Mouse (Mus musculus) forebrain, embryonic 14.5 days (tissue): ENCODE data around the gene Mast4. TPM values are rescaled to one million over a fixed set of nuclear protein-coding genes. Genes with fewer than 3 reads are reported as not detected.
"Not testable (repeated sequence)": the region's sequence is repeated elsewhere in the genome, so short reads cannot be mapped to it uniquely, and the experiment has no call there.

ENCODE experiments used
- ATAC-seq: fragments of 200-750 bp; cut with Nextera tagmentation; 2 replicates; pipeline ENCODE4 v1.8.0; 2017; ENCODE audit warnings: mild to moderate bottlenecking, moderate library complexity
- DNase-seq: peaks from one replicate; pipeline ENCODE4 v3.0.0-alpha.2; 2015; ENCODE audit warnings: low spot score
- H3K27ac ChIP-seq: fragments of 300-500 bp; sonication (generic); 2 replicates; pipeline ENCODE4 v1.5.1; 2014; ENCODE audit warnings: low read depth, mild to moderate bottlenecking, control low read depth, low read length, moderate library complexity
- H3K27me3 ChIP-seq: fragments of 300-500 bp; sonication (generic); replicated peaks from 2 replicates; pipeline ENCODE4 v1.6.1; 2014; ENCODE audit warnings: low read length, control low read depth, mixed read lengths; ENCODE audit not compliant: control insufficient read depth, insufficient read depth
- H3K36me3 ChIP-seq: fragments of 300-500 bp; sonication (generic); 2 replicates; pipeline ENCODE4 v1.6.1; 2014; ENCODE audit warnings: low read length, control low read depth; ENCODE audit not compliant: control insufficient read depth, insufficient read depth
- H3K4me1 ChIP-seq: fragments of 300-500 bp; sonication (generic); 2 replicates; pipeline ENCODE4 v1.6.1; 2014; ENCODE audit warnings: antibody characterized with exemption, low read length, control low read depth; ENCODE audit not compliant: control insufficient read depth, insufficient read depth
- H3K4me2 ChIP-seq: fragments of 300-500 bp; sonication (generic); 2 replicates; pipeline ENCODE4 v1.6.1; 2014; ENCODE audit warnings: mild to moderate bottlenecking, control low read depth, low read length
- H3K4me3 ChIP-seq: fragments of 300-500 bp; sonication (generic); 2 replicates; pipeline ENCODE4 v1.5.1; 2014; ENCODE audit warnings: low read depth, low read length, control low read depth
- H3K9ac ChIP-seq: fragments of 300-500 bp; sonication (generic); 2 replicates; pipeline ENCODE4 v1.6.1; 2014; ENCODE audit warnings: mild to moderate bottlenecking, low read length, control low read depth, moderate library complexity
- H3K9me3 ChIP-seq: fragments of 300-500 bp; sonication (generic); replicated peaks from 2 replicates; pipeline ENCODE4 v1.6.1; 2016; ENCODE audit warnings: low read length, control low read depth, mixed read lengths; ENCODE audit not compliant: control insufficient read depth
- WGBS: fragments of 180-500 bp; shearing (Covaris S2); extraction: QIAGEN DNeasy Blood & Tissue Kit; methylation state at CpG from one replicate; pipeline ENCODE4 v1.1.7; 2014; 5-methylcytosine and 5-hydroxymethylcytosine counted together
- polyA plus RNA-seq: library from polyadenylated mRNA; unstranded; fragments of >200 nt; fragmentation: Nextera tagmentation; extraction: Ambion mirVana; gene quantifications from 2 replicates; pipeline ENCODE4 v1.2.1, GENCODE M21; 2014

The Mast4 gene
- polyA plus RNA-seq, 1 experiment from 2014 or later = 11.7 TPM

GRCm38 (mm10) chr13:102745270-102745600 lies 589.1 kb downstream of the Mast4 start:
- no peak for DNase-seq
- Histone ChIP-seq H3K27ac (no peak overlapping the region; the same call in 1 of the 2 replicates), H3K9ac (no peak overlapping the region), H3K4me1 (no peaks in the 10 kb centered on the region), H3K9me3 (no peaks in the 10 kb centered on the region), H3K4me3 (no peak overlapping the region), H3K4me2 (no peak overlapping the region), H3K27me3 (no peaks in the 10 kb centered on the region), H3K36me3 (peaks cover 8% of the 10 kb centered on the region; the same call in 1 of the 2 replicates)
- ATAC-seq = peak; percentile 18; the same call in 1 of the 2 replicates
- 97% methylated on average over 3 of the region's 3 CpGs for WGBS

GRCm38 (mm10) chr13:102744481-102745269 lies 589.6 kb downstream of the Mast4 start:
- no peak overlapping the region for H3K4me2 ChIP-seq
- no peak overlapping the region for H3K9ac ChIP-seq
- H3K27me3 ChIP-seq = no peaks in the 10 kb centered on the region
- H3K4me1 ChIP-seq = no peaks in the 10 kb centered on the region
- 68% methylated on average over 9 of the region's 9 CpGs for WGBS
- H3K36me3 ChIP-seq = peaks cover 5% of the 10 kb centered on the region; the same call in 1 of the 2 replicates
- DNase-seq = peak; percentile 73
- no peak overlapping the region; the same call in 1 of the 2 replicates for H3K27ac ChIP-seq
- no peak overlapping the region for H3K4me3 ChIP-seq
- 0 out of 2 replicates have a peak, but pooled peaks have one; percentile 32 for ATAC-seq
- H3K9me3 ChIP-seq = no peaks in the 10 kb centered on the region

GRCm38 (mm10) chr13:102739720-102740535 lies 594.4 kb downstream of the Mast4 start:
- no peak overlapping the region for H3K27ac ChIP-seq
- H3K4me2 ChIP-seq = no peak overlapping the region
- no peak overlapping the region for H3K9ac ChIP-seq
- DNase-seq (no peak), ATAC-seq (no peak)
- no peaks in the 10 kb centered on the region for H3K9me3 ChIP-seq
- WGBS = 93% methylated on average over 13 of the region's 13 CpGs
- peaks cover 38% of the 10 kb centered on the region for H3K36me3 ChIP-seq
- H3K4me3 ChIP-seq = no peak overlapping the region
- no peaks in the 10 kb centered on the region for H3K4me1 ChIP-seq
- H3K27me3 ChIP-seq = no peaks in the 10 kb centered on the region

- Histone ChIP-seq H3K9ac (no peak overlapping the region), H3K4me1 (no peaks in the 10 kb centered on the region; the same call in 1 of the 2 replicates), H3K27ac (no peak overlapping the region), H3K4me3 (no peak overlapping the region), H3K36me3 (peaks cover 38% of the 10 kb centered on the region), H3K27me3 (no peaks in the 10 kb centered on the region), H3K4me2 (no peak overlapping the region), H3K9me3 (no peaks in the 10 kb centered on the region)
- ATAC-seq (no peak), DNase-seq (no peak)
- 95% methylated on average over 7 of the region's 7 CpGs for WGBS
Observed at GRCm38 (mm10) chr13:102737811-102738210, 596.5 kb downstream of the Mast4 start.

GRCm38 (mm10) chr13:102733063-102733462 lies 601.2 kb downstream of the Mast4 start:
- Histone ChIP-seq H3K9ac (no peak overlapping the region), H3K4me2 (no peak overlapping the region), H3K4me1 (no peaks in the 10 kb centered on the region; the same call in 1 of the 2 replicates), H3K27ac (no peak overlapping the region), H3K27me3 (no peaks in the 10 kb centered on the region), H3K36me3 (peaks cover 28% of the 10 kb centered on the region), H3K4me3 (no peak overlapping the region), H3K9me3 (no peaks in the 10 kb centered on the region)
- WGBS = 64% methylated on average over 2 of the region's 2 CpGs
- 0 out of 2 replicates have a peak, but pooled peaks have one; percentile 26 for ATAC-seq
- DNase-seq = no peak

- H3K9ac ChIP-seq, H3K27ac ChIP-seq, H3K4me3 ChIP-seq, H3K27me3 ChIP-seq, H3K9me3 ChIP-seq, DNase-seq, H3K4me2 ChIP-seq, H3K36me3 ChIP-seq, ATAC-seq, H3K4me1 ChIP-seq: not testable (repeated sequence)
- WGBS = 65% methylated on average over 7 of the region's 7 CpGs
Observed at GRCm38 (mm10) chr13:102728951-102729350, 605.3 kb downstream of the Mast4 start.

- WGBS = 81% methylated on average over 3 of the region's 3 CpGs
- no peaks in the 10 kb centered on the region for H3K27me3 ChIP-seq
- no peaks in the 10 kb centered on the region for H3K36me3 ChIP-seq
- no peaks in the 10 kb centered on the region for H3K9me3 ChIP-seq
- no peak for DNase-seq
- H3K4me2 ChIP-seq = no peak overlapping the region
- no peak for ATAC-seq
- H3K9ac ChIP-seq = no peak overlapping the region
- H3K4me1 ChIP-seq = no peaks in the 10 kb centered on the region; the same call in 1 of the 2 replicates
- no peak overlapping the region for H3K4me3 ChIP-seq
- H3K27ac ChIP-seq = no peak overlapping the region
Observed at GRCm38 (mm10) chr13:102728035-102728434, 606.3 kb downstream of the Mast4 start.

- Histone ChIP-seq H3K4me3 (no peak overlapping the region), H3K9ac (no peak overlapping the region), H3K4me2 (no peak overlapping the region), H3K36me3 (no peaks in the 10 kb centered on the region), H3K27ac (no peak overlapping the region), H3K4me1 (no peaks in the 10 kb centered on the region), H3K27me3 (no peaks in the 10 kb centered on the region), H3K9me3 (no peaks in the 10 kb centered on the region)
- no peak for DNase-seq
- WGBS = 47% methylated on average over 1 of the region's 1 CpGs
- ATAC-seq = no peak
Observed at GRCm38 (mm10) chr13:102726876-102727275, 607.4 kb downstream of the Mast4 start.
